Mouse (Mus musculus) thymus, adult 2 months (tissue): ENCODE measurements around the gene Unc5b.

Source experiments
- CTCF ChIP-seq: fragments of 200-500 bp; IDR thresholded peaks from 2 replicates; pipeline ENCODE4 v1.5.1; 2012; ENCODE audit warnings: mild to moderate bottlenecking, control low read depth, low read length, moderate library complexity, borderline replicate concordance; ENCODE audit not compliant: control insufficient read depth, poor library complexity, insufficient read depth; ENCODE audit errors: extremely low read depth
- POLR2A ChIP-seq: fragments of 200-500 bp; IDR thresholded peaks from 2 replicates; pipeline ENCODE4 v1.6.1; 2012; ENCODE audit warnings: mild to moderate bottlenecking, low read length, control low read depth, moderate library complexity; ENCODE audit not compliant: control insufficient read depth, poor library complexity, insufficient read depth; ENCODE audit errors: extremely low read depth

- TF ChIP-seq POLR2A (no peak), CTCF (no peak)
These were observed 17.8 kb downstream of the Unc5b start for GRCm38 (mm10) chr10:60813606-60814005.
